Mouse (Mus musculus) embryonic stem cell, embryonic (primary cell): ENCODE measurements at regions not wholly inside any gene's neighbourhood (a gene's known extent, or its start where the extent isn't known, plus 50 kb on each side); places are given as distances from the start of the nearest gene placed in this dataset.

Source experiments
- CTCF ChIA-PET, 4 experiments: fragments of 300-600 bp in 2 of 4; fragments of 350-600 bp in 2 of 4; sonication (Branson Sonifier 250); formaldehyde crosslinking; loops; one replicate each; lab custom pipeline; 2022; ENCODE audit warnings: inconsistent platforms in 2 of 4; lab: Charles Lee
- POLR2A ChIA-PET, 4 experiments: fragments of 300-600 bp in 2 of 4; fragments of 350-600 bp in 2 of 4; sonication (Branson Sonifier 250); formaldehyde crosslinking; loops; one replicate each; lab custom pipeline; 2022; ENCODE audit warnings: antibody characterized with exemption in 4 of 4, inconsistent platforms in 1 of 4; lab: Charles Lee

GRCm38 (mm10) chrX:37753474-37753873, 51.2 kb upstream of the Rhox5 start:
- ChIA-PET CTCF (interaction anchor here in 2 of 4 experiments (0.8 to 1.4 kb wide), 2 partner anchors 52 to 62 kb away, joined by 3 to 4 read pairs; no protein-coding TSS in a partner anchor), POLR2A (interaction anchor here in 3 of 4 experiments (0.6 to 1.4 kb wide), 4 partner anchors 52 to 1363 kb away, joined by 3 to 4 read pairs (median 4); partner anchors contain the start of gene Rhox5 (in 1 of the 3))

- POLR2A ChIA-PET: interaction anchor here in 2 of 4 experiments (0.6 to 1.4 kb wide), 4 partner anchors 51 to 412 kb away, joined by 3 to 4 read pairs (median 4); partner anchors contain the start of gene Rhox5 (in 1 of the 2)
- CTCF ChIA-PET: interaction anchor here in 1 of 4 experiments (0.6 to 1.4 kb wide), 2 partner anchors 51 to 53 kb away, joined by 3 read pairs; no protein-coding TSS in a partner anchor
Observed at GRCm38 (mm10) chrX:37754385-37754784, 50.3 kb upstream of the Rhox5 start.
